Mouse (Mus musculus) midbrain, embryonic 15.5 days (tissue): ENCODE results near the gene Bsn. TPM values are rescaled to one million over a fixed set of nuclear protein-coding genes. Genes with fewer than 3 reads are reported as not detected.

Source experiments
- ATAC-seq: fragments of 200-750 bp; cut with Nextera tagmentation; replicated peaks from 2 replicates; pipeline ENCODE4 v1.8.0; 2017; ENCODE audit warnings: moderate TSS enrichment
- H3K27ac ChIP-seq: fragments of 300-500 bp; sonication (generic); 2 replicates; pipeline ENCODE4 v1.5.1; 2015; ENCODE audit warnings: mild to moderate bottlenecking, inconsistent platforms
- H3K27me3 ChIP-seq: fragments of 300-500 bp; sonication (generic); replicated peaks from 2 replicates; pipeline ENCODE4 v1.6.1; 2015; ENCODE audit warnings: inconsistent platforms
- H3K36me3 ChIP-seq: fragments of 300-500 bp; sonication (generic); replicated peaks from 2 replicates; pipeline ENCODE4 v1.6.1; 2015; ENCODE audit warnings: inconsistent platforms
- H3K4me1 ChIP-seq: fragments of 300-500 bp; sonication (generic); 2 replicates; pipeline ENCODE4 v1.6.1; 2015; ENCODE audit warnings: inconsistent platforms
- H3K4me2 ChIP-seq: fragments of 300-500 bp; sonication (generic); 2 replicates; pipeline ENCODE4 v1.6.1; 2015; ENCODE audit warnings: inconsistent platforms, mild to moderate bottlenecking, moderate library complexity
- H3K4me3 ChIP-seq: fragments of 300-500 bp; sonication (generic); 2 replicates; pipeline ENCODE4 v1.5.1; 2015; ENCODE audit warnings: mild to moderate bottlenecking, inconsistent platforms
- H3K9ac ChIP-seq: fragments of 300-500 bp; sonication (generic); 2 replicates; pipeline ENCODE4 v1.6.1; 2015; ENCODE audit warnings: mild to moderate bottlenecking, inconsistent platforms
- H3K9me3 ChIP-seq: fragments of 300-500 bp; sonication (generic); 2 replicates; pipeline ENCODE4 v1.6.1; 2016; ENCODE audit warnings: inconsistent platforms
- WGBS: fragments of 180-500 bp; shearing (Covaris S2); methylation state at CpG from one replicate; pipeline ENCODE4 v1.1.7; 2015; ENCODE audit warnings: mixed read lengths; 5-methylcytosine and 5-hydroxymethylcytosine counted together
- polyA plus RNA-seq: library from polyadenylated mRNA; unstranded; fragments of >200 nt; fragmentation: Nextera tagmentation; extraction: Ambion mirVana; gene quantifications from 2 replicates; pipeline ENCODE4 v1.2.1, GENCODE M21; 2015

Bsn gene
- polyA plus RNA-seq, 1 experiment from 2014 or later: 11.1 TPM

DNA sequence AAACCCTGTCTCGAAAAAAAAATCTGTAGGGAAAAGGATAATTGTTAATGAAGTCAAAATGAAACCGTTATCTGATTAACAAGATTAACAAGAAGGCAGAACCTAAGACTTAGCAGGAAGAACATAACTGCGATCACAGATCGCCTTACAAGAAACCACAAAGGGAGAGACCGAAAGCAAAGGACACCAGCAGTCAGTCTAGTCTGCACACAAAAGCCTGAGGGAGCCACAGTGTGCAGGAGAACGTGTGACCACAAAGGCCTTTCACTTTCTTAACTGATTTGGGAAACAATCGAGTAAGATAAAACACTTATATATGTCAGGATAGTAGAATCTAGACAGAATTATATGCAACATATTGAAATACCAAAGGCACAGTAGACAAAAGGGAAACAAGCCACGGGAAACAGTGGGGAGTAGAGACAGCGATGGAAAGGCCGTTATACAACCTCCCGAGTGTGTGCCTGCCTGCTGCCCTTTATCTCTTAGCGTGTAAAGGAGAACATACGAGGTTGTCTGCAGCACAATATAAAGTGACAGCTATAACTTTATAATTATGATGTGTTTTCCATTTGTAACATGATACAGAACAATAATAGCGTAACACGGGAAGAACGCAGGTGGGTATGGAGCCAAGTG is 26.4 kb downstream of the Bsn start:
- H3K4me1 ChIP-seq: no peaks in the 10 kb centered on the region
- 0 out of 2 replicates have a peak overlapping the region, but pooled peaks have one; percentile 1 for H3K27ac ChIP-seq
- WGBS: 80% methylated on average over 16 of the region's 16 CpGs
- no peak overlapping the region for H3K9ac ChIP-seq
- H3K4me3 ChIP-seq: no peak overlapping the region
- no peaks in the 10 kb centered on the region for H3K36me3 ChIP-seq
- no peaks in the 10 kb centered on the region for H3K9me3 ChIP-seq
- H3K4me2 ChIP-seq: no peak overlapping the region
- no peaks in the 10 kb centered on the region for H3K27me3 ChIP-seq
- no peak for ATAC-seq

DNA sequence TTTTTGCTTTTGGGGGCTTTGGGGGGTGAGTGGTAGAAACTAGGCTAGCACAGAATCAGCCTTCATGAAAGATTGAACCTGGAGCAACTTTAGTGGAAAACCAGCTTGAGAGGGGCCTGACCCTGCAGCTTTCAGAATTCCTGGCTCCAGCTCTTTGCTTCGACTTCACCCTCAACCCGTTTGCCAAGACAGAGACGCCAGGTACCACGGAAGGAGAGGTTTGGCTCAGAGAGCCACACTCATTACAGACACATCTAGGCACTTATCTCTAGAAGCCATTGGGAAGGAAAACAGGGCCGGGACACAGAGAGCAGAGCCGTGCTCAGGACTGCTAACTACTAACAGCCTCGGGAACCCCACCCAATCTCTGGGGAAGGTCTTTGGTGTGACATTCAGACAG is 32.3 kb downstream of the Bsn start:
- no peaks in the 10 kb centered on the region for H3K36me3 ChIP-seq
- no peaks in the 10 kb centered on the region for H3K4me1 ChIP-seq
- no peak overlapping the region for H3K4me2 ChIP-seq
- ATAC-seq: no peak
- 73% methylated on average over 7 of the region's 7 CpGs for WGBS
- H3K27me3 ChIP-seq: no peaks in the 10 kb centered on the region
- no peak overlapping the region for H3K9ac ChIP-seq
- no peak overlapping the region for H3K27ac ChIP-seq
- H3K9me3 ChIP-seq: no peaks in the 10 kb centered on the region
- no peak overlapping the region for H3K4me3 ChIP-seq

DNA sequence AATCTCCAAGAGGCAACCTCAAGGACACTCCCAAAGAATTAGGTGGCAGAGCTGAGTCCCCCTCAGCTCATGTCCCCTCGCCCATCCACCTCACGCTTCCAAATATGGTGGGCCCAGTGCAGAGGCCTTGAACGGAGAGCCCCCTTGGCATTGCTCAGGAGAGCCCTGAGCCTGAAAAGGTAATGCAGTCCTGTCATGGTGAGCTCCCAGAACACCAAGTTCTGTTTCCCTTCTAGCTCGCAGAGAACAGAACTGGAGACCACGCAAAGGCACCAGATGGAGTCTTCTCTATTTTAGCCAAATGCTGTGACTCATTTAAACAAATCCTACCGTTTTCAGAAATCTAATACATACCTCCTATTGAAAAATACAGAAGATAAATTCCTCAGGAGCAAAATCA is 32.7 kb downstream of the Bsn start:
- Histone ChIP-seq H3K27me3 (no peaks in the 10 kb centered on the region), H3K4me1 (no peaks in the 10 kb centered on the region), H3K36me3 (no peaks in the 10 kb centered on the region), H3K9ac (no peak overlapping the region), H3K4me2 (no peak overlapping the region), H3K4me3 (no peak overlapping the region), H3K27ac (no peak overlapping the region), H3K9me3 (no peaks in the 10 kb centered on the region)
- 89% methylated on average over 6 of the region's 6 CpGs for WGBS
- ATAC-seq: no peak

DNA sequence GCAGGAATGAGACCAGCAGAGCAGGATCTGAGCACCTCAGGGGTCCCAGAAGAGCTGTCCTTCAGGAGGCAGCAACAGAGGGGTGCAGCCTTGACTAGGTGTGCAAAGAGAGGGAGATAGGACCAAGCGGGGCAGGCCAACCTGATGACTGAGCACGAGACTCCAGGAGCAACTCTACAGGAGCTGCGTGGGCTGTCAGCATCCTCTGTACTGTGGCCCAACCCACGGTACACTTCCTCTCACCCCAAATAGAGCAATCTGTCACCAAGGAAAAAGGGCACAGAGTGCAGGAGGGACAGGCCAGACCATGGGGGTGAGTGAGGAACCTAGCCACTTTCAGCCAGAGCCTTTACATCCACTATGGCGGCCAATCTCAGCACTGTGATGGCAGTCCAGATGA is 33.4 kb downstream of the Bsn start:
- Histone ChIP-seq H3K4me1 (no peaks in the 10 kb centered on the region), H3K36me3 (no peaks in the 10 kb centered on the region), H3K27ac (no peak overlapping the region), H3K27me3 (no peaks in the 10 kb centered on the region), H3K9ac (no peak overlapping the region), H3K4me2 (no peak overlapping the region), H3K4me3 (no peak overlapping the region), H3K9me3 (no peaks in the 10 kb centered on the region)
- 89% methylated on average over 5 of the region's 5 CpGs for WGBS
- no peak for ATAC-seq

DNA sequence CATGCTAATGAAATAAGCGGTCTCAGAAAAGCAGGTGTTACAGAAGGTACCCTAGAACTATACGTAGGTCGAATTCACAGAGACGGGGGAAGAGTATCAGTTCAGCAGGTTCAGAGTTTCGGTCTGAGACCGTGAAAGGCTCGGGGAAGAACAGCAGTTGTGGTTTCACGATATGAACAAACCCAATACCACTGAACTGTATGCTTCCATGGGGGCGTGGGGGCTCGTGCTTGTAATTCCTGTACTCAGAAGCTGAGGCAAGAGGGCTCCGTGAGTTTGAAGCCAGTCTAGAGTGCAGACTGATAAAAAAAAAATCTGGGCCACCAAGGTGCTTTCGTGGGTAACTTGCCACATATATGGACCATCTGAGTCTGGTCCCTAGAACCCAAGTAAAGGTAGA is 35.4 kb downstream of the Bsn start:
- H3K4me1 ChIP-seq: no peaks in the 10 kb centered on the region
- H3K27ac ChIP-seq: no peak overlapping the region
- H3K9me3 ChIP-seq: no peaks in the 10 kb centered on the region
- no peak overlapping the region for H3K9ac ChIP-seq
- ATAC-seq: no peak
- H3K4me3 ChIP-seq: no peak overlapping the region
- H3K36me3 ChIP-seq: no peaks in the 10 kb centered on the region
- no peak overlapping the region for H3K4me2 ChIP-seq
- no peaks in the 10 kb centered on the region for H3K27me3 ChIP-seq
- 92% methylated on average over 12 of the region's 12 CpGs for WGBS

DNA sequence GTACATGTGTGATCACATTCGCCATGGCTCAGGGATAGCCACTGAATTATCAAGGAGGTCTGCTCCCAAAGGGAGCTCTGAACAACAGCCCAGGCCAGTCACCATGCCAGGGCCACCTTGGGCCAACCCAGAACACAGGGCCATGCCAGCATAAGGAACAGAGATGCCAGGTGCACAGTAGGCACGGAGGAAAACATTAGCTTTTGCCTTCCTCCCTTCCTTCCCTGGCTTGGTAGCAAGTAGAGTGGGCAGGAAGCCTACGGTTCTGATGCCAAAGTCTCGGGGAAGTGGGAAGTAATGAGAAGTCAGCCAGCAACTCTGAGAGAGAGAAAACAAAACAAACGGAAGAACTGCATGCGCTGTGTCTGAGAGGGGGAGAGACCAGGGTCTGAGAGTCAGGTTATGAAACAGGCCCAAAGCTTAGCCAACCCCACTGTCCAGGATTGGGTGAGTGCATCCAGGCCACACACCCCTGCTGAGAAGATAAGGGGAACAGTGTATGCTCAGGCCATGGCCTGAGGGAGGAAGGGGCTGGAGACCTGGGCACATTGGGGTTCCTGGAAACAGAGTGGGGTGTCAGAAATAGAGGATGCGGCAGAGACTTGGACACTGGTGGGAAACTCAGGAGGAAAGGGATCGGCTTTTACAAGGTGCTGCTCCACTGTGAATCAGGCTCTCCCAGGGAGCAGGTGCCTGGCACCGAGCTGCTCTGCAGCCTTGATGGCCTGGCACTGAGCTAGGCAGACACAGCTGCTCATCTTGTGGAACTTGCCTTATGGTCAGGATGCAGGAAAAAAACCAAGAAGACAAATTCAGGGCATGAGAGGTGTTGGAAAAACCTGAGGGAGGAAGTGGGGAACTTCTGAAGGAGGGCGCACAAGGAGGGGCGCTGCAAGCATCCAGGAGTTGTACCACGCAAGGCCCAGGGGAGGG is 36.4 kb downstream of the Bsn start:
- no peaks in the 10 kb centered on the region for H3K36me3 ChIP-seq
- no peaks in the 10 kb centered on the region for H3K4me1 ChIP-seq
- no peaks in the 10 kb centered on the region for H3K9me3 ChIP-seq
- no peak for ATAC-seq
- no peak overlapping the region for H3K4me3 ChIP-seq
- no peaks in the 10 kb centered on the region for H3K27me3 ChIP-seq
- H3K4me2 ChIP-seq: no peak overlapping the region
- WGBS: 89% methylated on average over 12 of the region's 12 CpGs
- no peak overlapping the region for H3K27ac ChIP-seq
- H3K9ac ChIP-seq: no peak overlapping the region

DNA sequence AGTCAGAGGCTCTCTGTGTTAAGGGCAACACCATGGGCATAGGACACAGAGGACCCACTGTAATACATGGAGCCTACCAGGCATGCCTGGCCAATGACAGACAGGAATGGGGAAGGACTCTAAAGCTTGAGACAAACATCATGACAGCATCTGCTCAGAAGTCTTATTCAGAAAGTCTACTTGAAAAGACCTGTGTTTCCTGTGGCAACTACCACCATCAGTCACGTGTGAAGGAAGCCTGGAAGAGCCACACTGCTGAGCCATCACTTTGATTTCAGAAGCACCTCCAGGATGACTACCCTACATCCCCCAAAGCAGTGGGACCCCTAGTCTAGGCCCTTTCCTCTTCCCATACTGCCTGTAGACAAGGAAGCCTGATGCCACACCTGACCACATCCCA is 39.7 kb downstream of the Bsn start:
- Histone ChIP-seq H3K4me3 (no peak overlapping the region), H3K9ac (no peak overlapping the region), H3K27me3 (no peaks in the 10 kb centered on the region), H3K9me3 (no peaks in the 10 kb centered on the region), H3K27ac (no peak overlapping the region), H3K36me3 (no peaks in the 10 kb centered on the region), H3K4me1 (no peaks in the 10 kb centered on the region; the same call in 1 of the 2 replicates), H3K4me2 (no peak overlapping the region)
- 84% methylated on average over 1 of the region's 1 CpGs for WGBS
- ATAC-seq: no peak

DNA sequence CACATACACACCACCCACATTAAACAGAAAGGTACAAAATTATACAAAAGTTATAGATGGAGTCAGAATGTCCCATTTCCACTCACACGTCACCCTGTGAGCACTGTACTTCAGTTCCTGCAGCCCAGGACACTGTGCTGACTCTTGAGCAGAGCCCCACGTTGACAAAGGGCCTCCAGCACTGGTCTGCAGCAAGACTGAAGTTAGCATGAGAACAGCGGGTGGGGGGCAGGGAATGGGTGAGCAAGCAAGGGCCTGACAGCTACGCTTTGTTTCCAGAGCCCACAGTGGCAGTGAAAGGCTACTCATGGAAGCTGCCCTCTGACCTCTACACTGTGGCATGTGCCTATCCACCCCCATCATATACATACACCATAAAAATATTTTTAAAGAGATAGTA is 40.4 kb downstream of the Bsn start:
- H3K36me3 ChIP-seq: no peaks in the 10 kb centered on the region
- H3K9ac ChIP-seq: no peak overlapping the region
- H3K9me3 ChIP-seq: no peaks in the 10 kb centered on the region
- WGBS: 31% methylated on average over 4 of the region's 4 CpGs
- no peak for ATAC-seq
- no peak overlapping the region for H3K4me3 ChIP-seq
- H3K4me1 ChIP-seq: no peaks in the 10 kb centered on the region; the same call in 1 of the 2 replicates
- no peak overlapping the region for H3K4me2 ChIP-seq
- no peak overlapping the region for H3K27ac ChIP-seq
- H3K27me3 ChIP-seq: no peaks in the 10 kb centered on the region

DNA sequence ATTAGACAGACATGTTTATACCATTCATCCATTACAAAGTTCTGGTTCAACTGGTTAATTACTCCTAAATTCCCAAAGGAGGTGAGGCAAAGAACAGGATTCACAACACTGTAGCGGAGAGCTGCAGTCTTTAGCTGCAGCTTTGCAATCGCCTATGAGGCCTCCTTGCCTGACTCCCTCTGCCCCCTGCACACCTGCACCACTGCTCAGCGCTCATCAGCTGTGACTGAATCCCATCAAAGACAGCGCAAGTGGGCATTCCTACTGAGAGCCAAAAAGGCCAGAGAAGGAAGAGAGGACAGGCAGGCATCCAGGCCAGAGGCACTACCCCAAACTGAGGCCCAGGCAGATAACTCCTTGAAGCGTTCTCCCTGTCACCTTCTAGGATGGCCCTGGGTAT is 42.6 kb downstream of the Bsn start:
- Histone ChIP-seq H3K4me3 (no peak overlapping the region), H3K4me2 (no peak overlapping the region), H3K27ac (no peak overlapping the region), H3K4me1 (no peaks in the 10 kb centered on the region; the same call in 1 of the 2 replicates), H3K36me3 (no peaks in the 10 kb centered on the region), H3K9ac (no peak overlapping the region), H3K27me3 (no peaks in the 10 kb centered on the region), H3K9me3 (no peaks in the 10 kb centered on the region)
- ATAC-seq: no peak
- 67% methylated on average over 5 of the region's 5 CpGs for WGBS

DNA sequence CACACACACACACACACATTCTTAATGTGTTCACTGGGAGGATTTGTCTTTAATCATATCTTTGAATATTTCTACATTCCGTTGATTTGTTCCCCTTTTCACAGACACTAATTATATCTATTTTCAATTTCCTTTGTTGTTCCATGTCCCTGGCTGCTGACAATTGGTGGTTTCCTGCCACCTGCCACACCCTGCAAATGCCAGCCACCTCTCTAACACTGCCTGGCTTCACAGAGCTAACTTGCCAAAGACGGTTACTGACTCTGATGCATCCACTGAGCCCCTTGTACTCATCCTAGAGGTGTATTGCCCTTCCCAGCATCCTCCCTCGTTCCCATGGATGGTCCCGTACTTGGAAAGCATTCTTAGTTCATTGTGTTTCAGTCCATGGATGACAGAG is 43.7 kb downstream of the Bsn start:
- no peak overlapping the region for H3K4me2 ChIP-seq
- no peak for ATAC-seq
- no peaks in the 10 kb centered on the region for H3K36me3 ChIP-seq
- H3K27me3 ChIP-seq: no peaks in the 10 kb centered on the region
- no peak overlapping the region for H3K27ac ChIP-seq
- H3K4me1 ChIP-seq: no peaks in the 10 kb centered on the region; the same call in 1 of the 2 replicates
- whole genome bisulfite sequencing: 79% methylated on average over 4 of the region's 4 CpGs
- no peak overlapping the region for H3K4me3 ChIP-seq
- H3K9ac ChIP-seq: no peak overlapping the region
- no peaks in the 10 kb centered on the region for H3K9me3 ChIP-seq

DNA sequence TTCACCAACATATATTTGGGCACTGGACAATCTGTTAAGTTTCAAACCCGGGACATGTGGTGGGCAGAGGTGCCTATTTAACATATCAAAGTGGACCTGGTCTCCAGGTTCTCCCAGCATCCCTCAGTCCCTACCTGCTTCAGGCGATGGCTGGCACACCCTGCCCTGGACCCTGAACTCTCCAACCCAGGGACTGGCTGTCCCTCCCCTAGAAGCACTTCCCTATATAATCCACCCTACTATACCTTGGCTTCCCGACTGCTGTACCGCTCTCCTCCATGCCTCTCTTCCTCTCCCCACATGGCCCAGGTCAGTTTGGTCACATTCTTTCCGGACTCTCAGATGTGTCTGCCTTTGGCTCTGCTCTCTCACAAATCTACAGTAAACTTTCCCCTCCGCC is 44.4 kb downstream of the Bsn start:
- Histone ChIP-seq H3K4me2 (no peak overlapping the region), H3K27ac (no peak overlapping the region), H3K4me3 (no peak overlapping the region), H3K27me3 (no peaks in the 10 kb centered on the region), H3K36me3 (no peaks in the 10 kb centered on the region), H3K9me3 (no peaks in the 10 kb centered on the region), H3K4me1 (no peaks in the 10 kb centered on the region; the same call in 1 of the 2 replicates), H3K9ac (no peak overlapping the region)
- no peak for ATAC-seq
- WGBS: 78% methylated on average over 6 of the region's 6 CpGs

DNA sequence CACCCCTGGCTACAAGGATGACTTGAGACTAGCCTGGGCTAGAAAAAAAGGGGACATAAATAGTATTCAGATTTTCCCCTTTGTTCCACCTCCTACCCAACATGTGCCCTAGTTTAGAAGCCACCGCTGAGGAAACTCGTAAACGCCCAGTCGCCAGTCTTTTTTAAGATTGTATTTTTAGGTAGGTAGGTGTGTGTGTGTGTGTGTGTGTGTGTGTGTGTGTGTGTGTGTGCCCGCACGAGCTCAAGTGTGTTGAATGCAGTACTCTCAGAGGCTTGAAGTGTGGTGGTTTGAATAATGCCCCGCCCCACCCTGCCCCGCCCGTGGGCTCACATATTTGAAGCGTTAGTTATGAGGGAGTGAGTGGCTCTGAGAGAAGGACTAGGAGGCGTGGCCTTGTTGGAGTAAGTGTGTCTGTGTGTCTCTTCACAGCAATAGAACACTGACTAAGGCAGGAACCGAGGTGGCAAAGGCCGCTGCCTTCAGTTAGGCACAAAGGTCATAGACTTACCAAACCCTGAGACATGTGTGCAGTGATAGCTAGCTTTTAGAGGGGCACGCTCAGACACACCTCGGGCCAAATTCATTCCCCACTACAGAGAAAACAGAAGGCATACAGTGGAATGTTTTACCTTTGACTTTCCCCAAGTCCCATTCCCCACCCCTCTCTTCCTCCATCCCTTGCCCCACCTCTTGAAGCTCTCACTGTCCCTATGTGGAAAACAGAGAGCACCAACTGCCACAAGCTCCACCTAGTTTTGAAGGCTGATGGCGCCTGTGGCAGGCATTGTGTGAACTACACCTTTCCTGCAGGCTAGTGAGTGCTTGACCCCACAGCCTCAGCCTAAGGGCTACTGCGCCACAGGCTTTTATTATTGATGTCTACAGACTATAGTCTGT is 45.6 kb downstream of the Bsn start:
- 88% methylated on average over 17 of the region's 17 CpGs for WGBS
- Histone ChIP-seq H3K4me1 (no peaks in the 10 kb centered on the region; the same call in 1 of the 2 replicates), H3K4me3 (no peak overlapping the region), H3K9me3 (no peaks in the 10 kb centered on the region), H3K36me3 (no peaks in the 10 kb centered on the region), H3K27ac (no peak overlapping the region), H3K27me3 (no peaks in the 10 kb centered on the region), H3K9ac (no peak overlapping the region), H3K4me2 (no peak overlapping the region)
- ATAC-seq: no peak
